Mouse (Mus musculus) kidney, postnatal 36 days (tissue): ENCODE measurements at regions not wholly inside any gene's neighbourhood (a gene's known extent, or its start where the extent isn't known, plus 50 kb on each side); places are given as distances from the start of the nearest gene placed in this dataset.

ENCODE experiments used
- DNase-seq, 2 experiments: peaks; one replicate each; pipeline ENCODE4 v3.0.0; 2021 to 2022; ENCODE audit warnings: mixed read lengths in 2 of 2

DNA sequence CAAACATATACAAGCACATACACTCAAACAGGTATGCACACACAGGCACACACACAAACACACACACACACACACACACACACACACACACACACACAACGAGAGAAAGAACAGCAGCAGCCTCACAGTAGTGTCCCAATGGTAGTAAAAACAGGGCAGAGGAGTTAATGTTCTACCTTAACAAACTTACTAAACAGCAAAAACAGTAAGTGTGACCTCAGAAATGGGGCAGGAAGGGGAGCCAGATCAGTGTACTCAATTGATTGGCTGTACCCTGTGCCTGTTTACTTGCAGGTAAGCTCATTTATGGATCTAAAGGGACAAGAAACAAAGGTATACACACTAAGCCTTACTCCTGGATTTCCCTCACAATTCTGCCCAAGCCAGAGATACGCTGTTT lies 53.6 kb upstream of the Ell2 start:
- DNase-seq = peak; percentile 38 to 61
